25 mouse cellular contexts compared by ENCODE assay signal in genomic region chr3:121955527-121955926, GRCm38 (mm10). TPM values are rescaled to one million over a fixed set of nuclear protein-coding genes. Genes with fewer than 3 reads are reported as not detected.
DNase-seq lines count a peak whose midpoint lies in the region; ATAC-seq and TF ChIP-seq lines count a peak whose summit lies in the region.
"Had no signal": no experiment of that assay in that cellular context is flagged by ENCODE, and none has a peak within 500 bp of the region (broad histone marks: within the 10 kb centered on the region; RNA-seq: fewer than 3 reads in every experiment).

No protein-coding gene starts in this region.

- H3K27ac ChIP-seq in embryonic facial prominence, embryonic 14.5 days (replicated peaks; ENCODE audit: low read depth, low read length) = no peak overlapping the region
- no peak overlapping the region for H3K27ac ChIP-seq in embryonic facial prominence, embryonic 10.5 days (replicated peaks)
- H3K27ac ChIP-seq in heart, embryonic 14.5 days (replicated peaks in 1 of 2; ENCODE audit: control insufficient read depth in 1 of 2, insufficient read depth in 1 of 2, low read depth in 2 of 2, low read length in 2 of 2) = no peak overlapping the region
- H3K27ac ChIP-seq in layer of hippocampus, adult 2 months = no peak overlapping the region
- no peak overlapping the region for H3K27ac ChIP-seq in midbrain, embryonic 11.5 days (ENCODE audit: low read depth, low read length)
- H3K27ac ChIP-seq in midbrain, embryonic 14.5 days (replicated peaks; ENCODE audit: low read depth, low read length) = no peak overlapping the region
- H3K27ac ChIP-seq: embryonic facial prominence, embryonic 13.5 days; forebrain, embryonic 13.5 days; hindbrain, postnatal 0 days; limb, embryonic 15.5 days; liver, embryonic 14.5 days; midbrain, embryonic 10.5 days; neural tube, embryonic 15.5 days had no signal

- no peak overlapping the region for H3K9ac ChIP-seq in embryonic facial prominence, embryonic 14.5 days (ENCODE audit: low read depth, low read length)
- no peak overlapping the region for H3K9ac ChIP-seq in heart, embryonic 14.5 days (ENCODE audit: low read length)
- no peak overlapping the region for H3K9ac ChIP-seq in midbrain, embryonic 11.5 days (ENCODE audit: low read length)
- H3K9ac ChIP-seq in midbrain, embryonic 14.5 days (replicated peaks; ENCODE audit: low read length) = no peak overlapping the region
- H3K9ac ChIP-seq: embryonic facial prominence, embryonic 13.5 days; forebrain, embryonic 13.5 days; limb, embryonic 15.5 days; liver, embryonic 14.5 days; neural tube, embryonic 15.5 days had no signal

- intact Hi-C loops in heart, postnatal 14 days (cut with DNase I) = loop anchor here (2.0 kb wide), 1 partner anchor 65 kb away; no protein-coding TSS in a partner anchor

- no peaks in the 10 kb centered on the region for H3K27me3 ChIP-seq in embryonic facial prominence, embryonic 14.5 days (replicated peaks; ENCODE audit: control insufficient read depth, insufficient read depth, low read length)
- H3K27me3 ChIP-seq in embryonic facial prominence, embryonic 10.5 days (replicated peaks; ENCODE audit: low read depth, poor library complexity, severe bottlenecking) = peaks cover 41% of the 10 kb centered on the region
- no peaks in the 10 kb centered on the region for H3K27me3 ChIP-seq in heart, embryonic 14.5 days (ENCODE audit: control insufficient read depth, insufficient read depth, low read length)
- peaks cover 24% of the 10 kb centered on the region for H3K27me3 ChIP-seq in midbrain, embryonic 11.5 days (ENCODE audit: control insufficient read depth, insufficient read depth, low read length)
- H3K27me3 ChIP-seq in midbrain, embryonic 14.5 days (ENCODE audit: control insufficient read depth, insufficient read depth, low read length) = peaks cover 28% of the 10 kb centered on the region
- H3K27me3 ChIP-seq: embryonic facial prominence, embryonic 13.5 days; limb, embryonic 15.5 days had no signal

- no peak for TF ChIP-seq CTCF in layer of hippocampus, adult 2 months (conservative IDR thresholded peaks at IDR 0.05)

- H3K36me3 ChIP-seq in embryonic facial prominence, embryonic 14.5 days (ENCODE audit: control insufficient read depth, insufficient read depth, low read length) = no peaks in the 10 kb centered on the region
- H3K36me3 ChIP-seq in embryonic facial prominence, embryonic 10.5 days (replicated peaks) = peaks cover 3% of the 10 kb centered on the region
- no peaks in the 10 kb centered on the region for H3K36me3 ChIP-seq in heart, embryonic 14.5 days (ENCODE audit: control insufficient read depth, insufficient read depth, low read length)
- H3K36me3 ChIP-seq in midbrain, embryonic 11.5 days (ENCODE audit: control insufficient read depth, insufficient read depth, low read length) = no peaks in the 10 kb centered on the region
- no peaks in the 10 kb centered on the region for H3K36me3 ChIP-seq in midbrain, embryonic 14.5 days (ENCODE audit: control insufficient read depth, insufficient read depth, low read length)
- H3K36me3 ChIP-seq: embryonic facial prominence, embryonic 13.5 days; limb, embryonic 15.5 days; midbrain, embryonic 10.5 days; neural tube, embryonic 15.5 days had no signal

- H3K4me1 ChIP-seq in embryonic facial prominence, embryonic 14.5 days (ENCODE audit: control insufficient read depth, insufficient read depth, low read length) = peaks cover 8% of the 10 kb centered on the region; the same call in 1 of the 2 replicates
- H3K4me1 ChIP-seq in embryonic facial prominence, embryonic 10.5 days = peaks cover 15% of the 10 kb centered on the region
- 0 out of 4 replicates have a peak, but pooled peaks cover 0 to 2% of the 10 kb centered on the region in 2 experiments for H3K4me1 ChIP-seq in heart, embryonic 14.5 days (ENCODE audit: control insufficient read depth in 2 of 2, insufficient read depth in 2 of 2, low read length in 2 of 2)
- 0 out of 2 replicates have a peak, but pooled peaks cover 3% of the 10 kb centered on the region for H3K4me1 ChIP-seq in midbrain, embryonic 11.5 days (ENCODE audit: control insufficient read depth, insufficient read depth, low read length)
- no peaks in the 10 kb centered on the region for H3K4me1 ChIP-seq in midbrain, embryonic 14.5 days (ENCODE audit: control insufficient read depth, insufficient read depth, low read length)

- 94% methylated on average over 4 of the region's 4 CpGs for WGBS in embryonic facial prominence, embryonic 14.5 days
- 95% methylated on average over 4 of the region's 4 CpGs for WGBS in embryonic facial prominence, embryonic 10.5 days
- WGBS in heart, embryonic 14.5 days = 91% methylated on average over 4 of the region's 4 CpGs
- WGBS in midbrain, embryonic 11.5 days = 90% methylated on average over 4 of the region's 4 CpGs
- WGBS in midbrain, embryonic 14.5 days = 95% methylated on average over 4 of the region's 4 CpGs

- peak overlapping the region; percentile 88; the same call in 1 of the 2 replicates for H3K4me2 ChIP-seq in embryonic facial prominence, embryonic 14.5 days (ENCODE audit: low read depth, low read length)
- H3K4me2 ChIP-seq in heart, embryonic 14.5 days (ENCODE audit: low read length) = peak overlapping the region; percentile 77
- no peak overlapping the region for H3K4me2 ChIP-seq in midbrain, embryonic 11.5 days
- no peak overlapping the region for H3K4me2 ChIP-seq in midbrain, embryonic 14.5 days (ENCODE audit: low read length)
- H3K4me2 ChIP-seq: embryonic facial prominence, embryonic 13.5 days; forebrain, embryonic 13.5 days; limb, embryonic 15.5 days had no signal

- H3K4me3 ChIP-seq in embryonic facial prominence, embryonic 14.5 days (ENCODE audit: low read depth, low read length) = no peak overlapping the region
- no peak overlapping the region for H3K4me3 ChIP-seq in embryonic facial prominence, embryonic 10.5 days
- no peak overlapping the region for H3K4me3 ChIP-seq in heart, embryonic 14.5 days (ENCODE audit: control insufficient read depth in 1 of 2, insufficient read depth in 1 of 2, low read depth in 1 of 2, low read length in 2 of 2)
- peak overlapping the region; percentile 8; the same call in 1 of the 2 replicates for H3K4me3 ChIP-seq in layer of hippocampus, adult 2 months
- H3K4me3 ChIP-seq in midbrain, embryonic 11.5 days (ENCODE audit: low read depth, low read length) = no peak overlapping the region
- no peak overlapping the region for H3K4me3 ChIP-seq in midbrain, embryonic 14.5 days (replicated peaks; ENCODE audit: low read depth, low read length)
- H3K4me3 ChIP-seq: embryonic facial prominence, embryonic 13.5 days; forebrain, embryonic 13.5 days; limb, embryonic 15.5 days; midbrain, embryonic 10.5 days; neural tube, embryonic 15.5 days had no signal

- no peak for DNase-seq in embryonic facial prominence, embryonic 14.5 days (ENCODE audit: low spot score)
- no peak for DNase-seq in embryonic facial prominence, embryonic 10.5 days (ENCODE audit: low spot score)
- DNase-seq in heart, postnatal 14 days = no peak
- no peak for DNase-seq in layer of hippocampus, adult 2 months (ENCODE audit: low spot score in 2 of 2)
- DNase-seq in layer of hippocampus, postnatal 14 days (ENCODE audit: low spot score in 2 of 2) = no peak
- DNase-seq in midbrain, embryonic 11.5 days (ENCODE audit: low spot score, missing footprints) = peak; percentile 8
- DNase-seq in midbrain, embryonic 14.5 days = no peak
- DNase-seq: adrenal gland, postnatal 10 days; cerebellum, adult 2 months; cerebellum, postnatal 25 days; left cerebral cortex, postnatal 4 days; right cerebral cortex, adult 18-20 months; right cerebral cortex, postnatal 4 days; thymus, adult 18-20 months; thymus, postnatal 36 days had no signal

- no peak for ATAC-seq in embryonic facial prominence, embryonic 14.5 days (ENCODE audit: low read depth)
- ATAC-seq in heart, embryonic 14.5 days (ENCODE audit: insufficient number of reproducible peaks, insufficient read depth, low FRiP score, low read depth) = no peak
- no peak for ATAC-seq in midbrain, embryonic 11.5 days (ENCODE audit: low FRiP score)
- ATAC-seq in midbrain, embryonic 14.5 days (ENCODE audit: low FRiP score, low TSS enrichment) = no peak
- ATAC-seq: activated CD4-positive, CD25-positive, alpha-beta regulatory T cell, adult 4 months; forebrain, embryonic 13.5 days; hindbrain, postnatal 0 days; intestine, embryonic 16.5 days had no signal

- H3K9me3 ChIP-seq in embryonic facial prominence, embryonic 14.5 days (ENCODE audit: control insufficient read depth, low read length) = peaks cover 4% of the 10 kb centered on the region; the same call in 1 of the 2 replicates
- 0 out of 2 replicates have a peak, but pooled peaks cover 5% of the 10 kb centered on the region for H3K9me3 ChIP-seq in embryonic facial prominence, embryonic 10.5 days
- H3K9me3 ChIP-seq in heart, embryonic 14.5 days (ENCODE audit: control insufficient read depth, low read length) = peaks cover 4% of the 10 kb centered on the region; the same call in 1 of the 2 replicates
- H3K9me3 ChIP-seq in midbrain, embryonic 11.5 days (ENCODE audit: control insufficient read depth, low read length) = no peaks in the 10 kb centered on the region
- no peaks in the 10 kb centered on the region for H3K9me3 ChIP-seq in midbrain, embryonic 14.5 days (ENCODE audit: control insufficient read depth, low read length)
- H3K9me3 ChIP-seq: embryonic facial prominence, embryonic 13.5 days; forebrain, embryonic 13.5 days; limb, embryonic 15.5 days; midbrain, embryonic 10.5 days; neural tube, embryonic 15.5 days had no signal

RNA-seq across cellular contexts. Expression of gene Arhgap29, which starts 3.2 kb away (rescaled TPM):
- 75.2 and 82.0 TPM in 2 replicates for polyA plus RNA-seq in embryonic facial prominence, embryonic 14.5 days (2014; fragmentation: Nextera tagmentation; extraction: Ambion mirVana)
- polyA plus RNA-seq in embryonic facial prominence, embryonic 10.5 days (2016; fragmentation: Nextera tagmentation; extraction: Ambion mirVana) = 40.9 and 46.9 TPM in 2 replicates
- polyA plus RNA-seq in heart, embryonic 14.5 days (2014; fragmentation: Nextera tagmentation; extraction: Ambion mirVana) = 65.1 and 68.4 TPM in 2 replicates
- total RNA-seq in heart, postnatal 14 days (2021) = 10 to 100 TPM; 71.1 to 72.6 TPM
- total RNA-seq in layer of hippocampus, adult 2 months (2021) = 10 to 100 TPM; 14.0 to 16.9 TPM
- 10 to 100 TPM; 17.5 to 22.6 TPM for total RNA-seq in layer of hippocampus, postnatal 14 days (2021)
- 36.7 and 40.6 TPM in 2 replicates for polyA plus RNA-seq in midbrain, embryonic 11.5 days (2014; fragmentation: Nextera tagmentation; extraction: Ambion mirVana)
- 5.5 and 33.7 TPM in 2 replicates for polyA plus RNA-seq in midbrain, embryonic 14.5 days (2014; fragmentation: Nextera tagmentation; extraction: Ambion mirVana)

Comparison
In these comparisons a context has a peak if more than half of its experiments do, and no peak if none do; other contexts are left out.
1. H3K4me2 ChIP-seq: peak in embryonic facial prominence, embryonic 14.5 days (single experiment) and heart, embryonic 14.5 days (single experiment); none in midbrain, embryonic 11.5 days (single experiment) and midbrain, embryonic 14.5 days (single experiment).